Mouse (Mus musculus): ENCODE measurements around the gene Cfdp1. TPM values are rescaled to one million over a fixed set of nuclear protein-coding genes. Genes with fewer than 3 reads are reported as not detected.

The Cfdp1 gene
- polyA plus RNA-seq, 1 experiment from 2014 or later = 192 TPM

GRCm38 (mm10) chr8:111813818-111814217, 40.3 kb downstream of the Cfdp1 start:
- ATAC-seq (ENCODE audit: low FRiP score) = no peak
- H3K27me3 ChIP-seq = no peaks in the 10 kb centered on the region
- 96% methylated on average over 9 of the region's 9 CpGs for WGBS
- H3K4me1 ChIP-seq = no peaks in the 10 kb centered on the region
- no peaks in the 10 kb centered on the region for H3K36me3 ChIP-seq
- no peak overlapping the region for H3K4me2 ChIP-seq (replicated peaks)
- no peak overlapping the region for H3K27ac ChIP-seq
- no peaks in the 10 kb centered on the region for H3K9me3 ChIP-seq (replicated peaks)
- no peak overlapping the region for H3K9ac ChIP-seq
- no peak overlapping the region for H3K4me3 ChIP-seq

- H3K4me2 ChIP-seq (replicated peaks) = no peak overlapping the region
- no peaks in the 10 kb centered on the region for H3K27me3 ChIP-seq
- H3K9ac ChIP-seq = no peak overlapping the region
- no peaks in the 10 kb centered on the region for H3K36me3 ChIP-seq
- H3K4me1 ChIP-seq = no peaks in the 10 kb centered on the region
- 81% methylated on average over 1 of the region's 1 CpGs for WGBS
- no peak overlapping the region for H3K27ac ChIP-seq
- H3K9me3 ChIP-seq (replicated peaks) = no peaks in the 10 kb centered on the region
- no peak for ATAC-seq (ENCODE audit: low FRiP score)
- no peak overlapping the region for H3K4me3 ChIP-seq
These were observed 41.3 kb downstream of the Cfdp1 start for GRCm38 (mm10) chr8:111812835-111813234.

GRCm38 (mm10) chr8:111810656-111811336, 43.3 kb downstream of the Cfdp1 start:
- Histone ChIP-seq H3K9ac (no peak overlapping the region), H3K4me3 (no peak overlapping the region), H3K36me3 (no peaks in the 10 kb centered on the region), H3K4me1 (no peaks in the 10 kb centered on the region), H3K27me3 (no peaks in the 10 kb centered on the region), H3K27ac (no peak overlapping the region), H3K9me3 (replicated peaks) (no peaks in the 10 kb centered on the region), H3K4me2 (replicated peaks) (no peak overlapping the region)
- no peak for ATAC-seq (ENCODE audit: low FRiP score)
- 88% methylated on average over 2 of the region's 2 CpGs for WGBS

- 80% methylated on average over 3 of the region's 3 CpGs for WGBS
- Histone ChIP-seq H3K27ac (no peak overlapping the region), H3K4me1 (no peaks in the 10 kb centered on the region), H3K4me3 (no peak overlapping the region), H3K27me3 (no peaks in the 10 kb centered on the region), H3K36me3 (no peaks in the 10 kb centered on the region), H3K4me2 (replicated peaks) (no peak overlapping the region), H3K9me3 (replicated peaks) (no peaks in the 10 kb centered on the region), H3K9ac (no peak overlapping the region)
- ATAC-seq (ENCODE audit: low FRiP score) = no peak
These were observed 45.0 kb downstream of the Cfdp1 start for GRCm38 (mm10) chr8:111808891-111809622.

- Histone ChIP-seq H3K9me3 (replicated peaks) (no peaks in the 10 kb centered on the region), H3K27me3 (no peaks in the 10 kb centered on the region), H3K36me3 (no peaks in the 10 kb centered on the region), H3K9ac (no peak overlapping the region), H3K27ac (no peak overlapping the region), H3K4me2 (replicated peaks) (no peak overlapping the region), H3K4me1 (no peaks in the 10 kb centered on the region), H3K4me3 (no peak overlapping the region)
- no peak for ATAC-seq (ENCODE audit: low FRiP score)
- WGBS = 92% methylated on average over 3 of the region's 3 CpGs
These were observed 46.1 kb downstream of the Cfdp1 start for GRCm38 (mm10) chr8:111808006-111808405.

- Histone ChIP-seq H3K27ac (no peak overlapping the region), H3K4me2 (replicated peaks) (no peak overlapping the region), H3K4me1 (no peaks in the 10 kb centered on the region), H3K4me3 (no peak overlapping the region), H3K36me3 (no peaks in the 10 kb centered on the region), H3K9me3 (replicated peaks) (no peaks in the 10 kb centered on the region), H3K27me3 (no peaks in the 10 kb centered on the region), H3K9ac (no peak overlapping the region)
- no peak for ATAC-seq (ENCODE audit: low FRiP score)
- WGBS = 77% methylated on average over 8 of the region's 8 CpGs
These were observed 50.7 kb downstream of the Cfdp1 start for GRCm38 (mm10) chr8:111803362-111803761.

GRCm38 (mm10) chr8:111802256-111802655, 51.8 kb downstream of the Cfdp1 start:
- Histone ChIP-seq H3K4me2 (replicated peaks) (no peak overlapping the region), H3K36me3 (no peaks in the 10 kb centered on the region), H3K4me3 (no peak overlapping the region), H3K9me3 (replicated peaks) (no peaks in the 10 kb centered on the region), H3K9ac (no peak overlapping the region), H3K4me1 (no peaks in the 10 kb centered on the region), H3K27me3 (no peaks in the 10 kb centered on the region), H3K27ac (no peak overlapping the region)
- WGBS = 79% methylated on average over 7 of the region's 7 CpGs
- no peak for ATAC-seq (ENCODE audit: low FRiP score)

GRCm38 (mm10) chr8:111801456-111801855, 52.6 kb downstream of the Cfdp1 start:
- no peaks in the 10 kb centered on the region for H3K9me3 ChIP-seq (replicated peaks)
- H3K27me3 ChIP-seq = no peaks in the 10 kb centered on the region
- H3K36me3 ChIP-seq = no peaks in the 10 kb centered on the region
- H3K27ac ChIP-seq = no peak overlapping the region
- H3K4me2 ChIP-seq (replicated peaks) = no peak overlapping the region
- no peak for ATAC-seq (ENCODE audit: low FRiP score)
- no peak overlapping the region for H3K4me3 ChIP-seq
- no peak overlapping the region for H3K9ac ChIP-seq
- no peaks in the 10 kb centered on the region for H3K4me1 ChIP-seq
- 66% methylated on average over 6 of the region's 6 CpGs for WGBS

- Histone ChIP-seq H3K9me3 (replicated peaks) (no peaks in the 10 kb centered on the region), H3K27ac (no peak overlapping the region), H3K4me2 (replicated peaks) (no peak overlapping the region), H3K4me3 (no peak overlapping the region), H3K4me1 (no peaks in the 10 kb centered on the region), H3K36me3 (no peaks in the 10 kb centered on the region), H3K27me3 (no peaks in the 10 kb centered on the region), H3K9ac (no peak overlapping the region)
- ATAC-seq (ENCODE audit: low FRiP score) = no peak
- WGBS = 50% methylated on average over 1 of the region's 1 CpGs
These were observed 57.6 kb downstream of the Cfdp1 start for GRCm38 (mm10) chr8:111796528-111796927.

- no peaks in the 10 kb centered on the region for H3K27me3 ChIP-seq
- 86% methylated on average over 3 of the region's 3 CpGs for WGBS
- H3K9me3 ChIP-seq (replicated peaks) = no peaks in the 10 kb centered on the region
- no peak overlapping the region for H3K4me2 ChIP-seq (replicated peaks)
- no peaks in the 10 kb centered on the region for H3K36me3 ChIP-seq
- no peak overlapping the region for H3K4me3 ChIP-seq
- no peak overlapping the region for H3K9ac ChIP-seq
- H3K27ac ChIP-seq = no peak overlapping the region
- ATAC-seq (ENCODE audit: low FRiP score) = no peak
- peaks cover 8% of the 10 kb centered on the region for H3K4me1 ChIP-seq
These were observed 60.7 kb downstream of the Cfdp1 start for GRCm38 (mm10) chr8:111793324-111793917.

GRCm38 (mm10) chr8:111789639-111790038, 64.5 kb downstream of the Cfdp1 start:
- Histone ChIP-seq H3K9ac (no peak overlapping the region), H3K36me3 (no peaks in the 10 kb centered on the region), H3K27ac (no peak overlapping the region), H3K27me3 (no peaks in the 10 kb centered on the region), H3K4me2 (replicated peaks) (no peak overlapping the region), H3K4me1 (peaks cover 29% of the 10 kb centered on the region), H3K4me3 (no peak overlapping the region), H3K9me3 (replicated peaks) (no peaks in the 10 kb centered on the region)
- ATAC-seq (ENCODE audit: low FRiP score) = no peak

- WGBS = 48% methylated on average over 4 of the region's 4 CpGs
- Histone ChIP-seq H3K9me3 (replicated peaks) (no peaks in the 10 kb centered on the region), H3K9ac (no peak overlapping the region), H3K27me3 (no peaks in the 10 kb centered on the region), H3K4me1 (peaks cover 29% of the 10 kb centered on the region), H3K4me3 (no peak overlapping the region), H3K4me2 (replicated peaks) (no peak overlapping the region), H3K27ac (no peak overlapping the region), H3K36me3 (no peaks in the 10 kb centered on the region)
- ATAC-seq (ENCODE audit: low FRiP score) = no peak
These were observed 64.9 kb downstream of the Cfdp1 start for GRCm38 (mm10) chr8:111789200-111789599.
